Mouse (Mus musculus) thymus, postnatal 25 days (tissue): Measurements from ENCODE around the gene Olfr1031.
"Not testable (repeated sequence)": the region's sequence is repeated elsewhere in the genome, so short reads cannot be mapped to it uniquely, and the experiment has no call there.

Source experiments
- DNase-seq: peaks from one replicate; pipeline ENCODE4 v3.0.0; 2022

Olfr1031 gene

GRCm38 (mm10) chr2:85990004-85990403 is at the start of gene Olfr1031:
Gene Olfr1031, plus strand, starts transcription at chr2:85990304.
- no peak for DNase-seq

DNA sequence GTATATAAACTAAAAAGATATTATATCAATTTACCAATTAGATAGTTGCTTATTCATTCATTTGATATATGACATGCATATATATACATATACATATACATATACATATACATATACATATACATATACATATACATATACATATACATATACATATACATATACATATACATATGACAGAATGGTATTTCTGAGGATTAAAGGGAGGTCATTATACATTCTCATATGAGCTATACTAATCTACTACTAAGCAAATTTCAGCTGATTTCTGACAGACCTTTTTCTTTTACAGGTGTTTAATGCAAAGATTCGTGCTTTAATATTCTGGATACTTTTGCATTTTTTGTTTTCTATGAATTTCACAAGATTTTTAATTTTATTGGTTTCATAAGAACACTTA is 40.0 kb upstream of the Olfr1031 start, which contains the start of gene Olfr1028:
Gene Olfr1028 (plus strand): TSS at position 301 of the 400 bp plus-strand sequence.
- DNase-seq, result no peak

DNA sequence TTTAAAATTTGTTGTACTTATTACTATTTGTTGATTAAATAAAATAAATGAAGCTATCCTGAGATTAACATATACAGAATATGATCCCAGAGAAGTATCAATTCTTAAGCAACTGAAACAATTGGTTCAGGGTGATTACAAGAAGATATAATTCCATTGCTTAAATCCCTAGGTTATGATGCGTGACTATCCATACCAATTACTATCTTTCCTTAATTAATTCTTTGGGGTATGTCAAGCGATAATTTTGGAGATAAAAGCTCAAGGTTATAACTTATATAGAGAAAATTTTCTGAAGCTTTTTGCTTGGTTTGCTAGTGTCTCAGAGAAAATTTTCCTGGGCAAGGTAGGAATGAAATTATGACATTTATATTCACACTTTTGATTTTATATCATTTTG is 16.5 kb upstream of the Olfr1031 start, which contains the start of gene Olfr1029:
Gene Olfr1029 (plus strand): TSS at position 301 of the 400 bp plus-strand sequence.
- DNase-seq, result no peak

GRCm38 (mm10) chr2:85978976-85979375 is 11.1 kb upstream of the Olfr1031 start, which contains the start of gene Olfr1030:
Gene Olfr1030, plus strand, starts transcription at chr2:85979276.
- DNase-seq, result no peak

DNA sequence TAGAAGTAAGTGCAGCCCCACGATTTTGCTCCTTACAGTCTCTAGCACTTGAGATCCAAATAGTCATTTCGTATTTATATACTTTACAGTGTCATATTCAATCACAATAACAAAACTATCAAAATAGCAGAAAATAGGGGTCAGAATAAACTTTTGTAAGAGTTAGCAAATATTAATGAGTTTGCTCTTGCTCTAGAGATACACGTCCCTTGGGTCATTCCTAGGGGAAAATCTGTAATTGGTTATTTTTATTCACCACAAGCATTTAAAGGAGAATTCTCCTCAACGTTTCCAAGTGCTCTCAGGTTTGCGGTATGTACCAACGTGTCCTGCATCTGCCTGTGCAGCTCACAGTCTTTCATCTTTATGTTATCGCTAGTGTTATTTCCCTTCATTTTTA is 15.1 kb downstream of the Olfr1031 start, which contains the start of gene Olfr1032:
Gene Olfr1032 (plus strand): TSS at position 301 of the 400 bp plus-strand sequence.
- no peak for DNase-seq

GRCm38 (mm10) chr2:86020406-86020805 is 30.3 kb downstream of the Olfr1031 start, which contains the start of gene Olfr1033:
Gene Olfr1033, plus strand, starts transcription at chr2:86020633.
- DNase-seq, result not testable (repeated sequence)

DNA sequence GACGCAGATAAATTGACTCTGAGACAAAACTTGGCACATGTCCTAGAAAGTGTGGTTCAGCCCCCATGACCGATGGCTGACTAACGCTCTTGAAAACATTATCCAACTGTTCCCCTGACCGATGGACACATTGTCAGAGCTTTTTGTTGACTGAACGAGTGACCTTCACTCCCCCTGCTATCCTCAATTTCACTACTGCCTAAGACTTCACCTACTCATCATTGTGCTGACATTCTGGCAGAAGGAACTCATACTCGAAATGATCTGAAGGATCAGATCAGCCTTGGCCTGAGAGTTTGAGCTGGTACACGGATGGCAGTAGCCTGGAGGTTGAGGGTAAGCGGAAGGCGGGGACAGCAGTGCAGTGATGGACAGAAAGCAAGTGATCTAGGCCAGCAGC is 31.4 kb downstream of the Olfr1031 start:
- DNase-seq, result not testable (repeated sequence)
